Mouse (Mus musculus): ENCODE measurements around the gene Themis2. TPM values are rescaled to one million over a fixed set of nuclear protein-coding genes. Genes with fewer than 3 reads are reported as not detected.
"Not testable (repeated sequence)": the region's sequence is repeated elsewhere in the genome, so short reads cannot be mapped to it uniquely, and the experiment has no call there.

The Themis2 gene
- polyA plus RNA-seq, 1 experiment from 2014 or later, result 2.7 TPM

- H3K4me3 ChIP-seq (ENCODE audit: low read depth, low read length), result no peak overlapping the region
- DNase-seq (ENCODE audit: low spot score) (no peak), ATAC-seq (replicated peaks; ENCODE audit: low FRiP score) (no peak)
- H3K9me3 ChIP-seq (ENCODE audit: control insufficient read depth, low read length), result no peaks in the 10 kb centered on the region
- no peak overlapping the region for H3K9ac ChIP-seq (ENCODE audit: low read depth, low read length)
- H3K27me3 ChIP-seq (replicated peaks; ENCODE audit: control insufficient read depth, insufficient read depth, low read length), result peaks cover 11% of the 10 kb centered on the region
- H3K27ac ChIP-seq (ENCODE audit: low read depth, low read length), result no peak overlapping the region
- 66% methylated on average over 8 of the region's 8 CpGs for WGBS
- no peaks in the 10 kb centered on the region for H3K36me3 ChIP-seq (ENCODE audit: control insufficient read depth, insufficient read depth, low read length)
- H3K4me2 ChIP-seq, result peak overlapping the region; percentile 86; the same call in 1 of the 2 replicates
- peaks cover 10% of the 10 kb centered on the region for H3K4me1 ChIP-seq (replicated peaks; ENCODE audit: control insufficient read depth, insufficient read depth, low read length)
Measured at GRCm38 (mm10) chr4:132794760-132795159, 1.4 kb downstream of the Themis2 start.

- WGBS, result 42% methylated on average over 9 of the region's 9 CpGs
- peaks cover 11% of the 10 kb centered on the region for H3K27me3 ChIP-seq (replicated peaks; ENCODE audit: control insufficient read depth, insufficient read depth, low read length)
- H3K36me3 ChIP-seq (ENCODE audit: control insufficient read depth, insufficient read depth, low read length), result no peaks in the 10 kb centered on the region
- peak overlapping the region; percentile 18; the same call in 1 of the 2 replicates for H3K4me2 ChIP-seq
- H3K9me3 ChIP-seq (ENCODE audit: control insufficient read depth, low read length), result no peaks in the 10 kb centered on the region
- no peak overlapping the region for H3K4me3 ChIP-seq (ENCODE audit: low read depth, low read length)
- no peak overlapping the region for H3K9ac ChIP-seq (ENCODE audit: low read depth, low read length)
- H3K27ac ChIP-seq (ENCODE audit: low read depth, low read length), result no peak overlapping the region
- H3K4me1 ChIP-seq (replicated peaks; ENCODE audit: control insufficient read depth, insufficient read depth, low read length), result peaks cover 10% of the 10 kb centered on the region
- DNase-seq (ENCODE audit: low spot score) (no peak), ATAC-seq (replicated peaks; ENCODE audit: low FRiP score) (no peak)
Measured at GRCm38 (mm10) chr4:132794028-132794427, 2.2 kb downstream of the Themis2 start.

- not testable (repeated sequence) for H3K4me1 ChIP-seq (replicated peaks; ENCODE audit: control insufficient read depth, insufficient read depth, low read length); H3K9ac ChIP-seq (ENCODE audit: low read depth, low read length); H3K9me3 ChIP-seq (ENCODE audit: control insufficient read depth, low read length); H3K4me3 ChIP-seq (ENCODE audit: low read depth, low read length); DNase-seq (ENCODE audit: low spot score); H3K36me3 ChIP-seq (ENCODE audit: control insufficient read depth, insufficient read depth, low read length); H3K27ac ChIP-seq (ENCODE audit: low read depth, low read length); H3K4me2 ChIP-seq; ATAC-seq (replicated peaks; ENCODE audit: low FRiP score)
- WGBS, result 89% methylated on average over 8 of the region's 9 CpGs
- H3K27me3 ChIP-seq (replicated peaks; ENCODE audit: control insufficient read depth, insufficient read depth, low read length), result peaks cover 11% of the 10 kb centered on the region
Measured at GRCm38 (mm10) chr4:132793322-132794004, 2.7 kb downstream of the Themis2 start.

DNA sequence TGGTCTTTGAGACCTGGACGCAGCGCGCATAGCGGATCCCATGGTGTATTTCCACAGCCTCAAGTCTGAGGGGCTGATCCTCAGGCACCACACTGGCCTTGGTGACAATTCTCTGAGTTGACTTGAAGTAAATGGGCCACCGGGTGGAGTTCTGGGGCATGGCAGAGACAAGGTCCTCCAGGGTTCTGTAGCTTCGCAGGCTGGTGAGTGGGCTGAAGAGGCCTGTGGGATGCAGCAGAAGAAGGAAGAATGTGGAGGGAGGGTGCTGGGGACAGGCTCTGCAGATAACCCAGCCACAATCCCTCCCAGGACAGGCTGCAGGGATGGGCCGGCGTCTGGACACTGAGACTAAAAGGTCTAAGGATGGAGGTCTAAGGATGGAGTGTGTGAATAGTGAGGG is 6.5 kb downstream of the Themis2 start:
- Histone ChIP-seq H3K4me3 (ENCODE audit: low read depth, low read length) (no peak overlapping the region), H3K4me1 (replicated peaks; ENCODE audit: control insufficient read depth, insufficient read depth, low read length) (no peaks in the 10 kb centered on the region)
- no peak for ATAC-seq (replicated peaks; ENCODE audit: low FRiP score)

DNA sequence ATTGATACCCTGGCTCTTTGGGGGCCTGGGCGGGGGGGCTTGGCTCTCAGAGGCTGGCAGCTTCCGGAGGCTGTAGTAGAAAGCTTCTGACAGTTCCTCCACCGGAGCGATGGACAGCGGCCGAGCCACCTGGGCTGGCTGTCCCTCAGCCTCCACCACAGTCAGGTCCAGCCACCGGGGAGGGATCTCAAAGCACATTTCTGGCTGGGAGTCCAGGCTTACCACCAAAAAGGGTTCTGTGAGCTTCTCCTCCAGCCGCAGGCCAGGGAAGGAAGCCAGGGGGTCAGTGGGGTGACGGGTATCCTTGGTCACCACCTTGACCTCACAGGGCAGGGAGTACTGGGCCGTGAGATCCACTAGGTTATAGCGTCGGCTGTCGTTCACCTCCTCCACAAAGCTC is 11.0 kb downstream of the Themis2 start:
- no peak overlapping the region for H3K9ac ChIP-seq (ENCODE audit: low read depth, low read length)
- 88% methylated on average over 13 of the region's 13 CpGs for WGBS
- no peaks in the 10 kb centered on the region for H3K27me3 ChIP-seq (replicated peaks; ENCODE audit: control insufficient read depth, insufficient read depth, low read length)
- ATAC-seq (replicated peaks; ENCODE audit: low FRiP score), result no peak
- no peak for DNase-seq (ENCODE audit: low spot score)
- no peaks in the 10 kb centered on the region for H3K36me3 ChIP-seq (ENCODE audit: control insufficient read depth, insufficient read depth, low read length)
- H3K4me2 ChIP-seq, result no peak overlapping the region
- no peaks in the 10 kb centered on the region for H3K9me3 ChIP-seq (ENCODE audit: control insufficient read depth, low read length)
- no peak overlapping the region for H3K4me3 ChIP-seq (ENCODE audit: low read depth, low read length)
- no peak overlapping the region for H3K27ac ChIP-seq (ENCODE audit: low read depth, low read length)
- peaks cover 4% of the 10 kb centered on the region; the same call in 1 of the 2 replicates for H3K4me1 ChIP-seq (replicated peaks; ENCODE audit: control insufficient read depth, insufficient read depth, low read length)

More for the DNA sequence above, 6.5 kb downstream of the Themis2 start:
- no peak overlapping the region for H3K9ac ChIP-seq (ENCODE audit: low read depth, low read length)
- WGBS, result 77% methylated on average over 8 of the region's 8 CpGs
- H3K4me2 ChIP-seq, result no peak overlapping the region
- H3K9me3 ChIP-seq (ENCODE audit: control insufficient read depth, low read length), result no peaks in the 10 kb centered on the region
- H3K36me3 ChIP-seq (ENCODE audit: control insufficient read depth, insufficient read depth, low read length), result no peaks in the 10 kb centered on the region
- no peak for DNase-seq (ENCODE audit: low spot score)
- no peak overlapping the region for H3K27ac ChIP-seq (ENCODE audit: low read depth, low read length)
- no peaks in the 10 kb centered on the region; the same call in none of the 2 replicates for H3K27me3 ChIP-seq (replicated peaks; ENCODE audit: control insufficient read depth, insufficient read depth, low read length)

- no peak overlapping the region for H3K4me2 ChIP-seq
- 79% methylated on average over 2 of the region's 2 CpGs for WGBS
- H3K9ac ChIP-seq (ENCODE audit: low read depth, low read length), result no peak overlapping the region
- DNase-seq (ENCODE audit: low spot score) (no peak), ATAC-seq (replicated peaks; ENCODE audit: low FRiP score) (no peak)
- H3K27ac ChIP-seq (ENCODE audit: low read depth, low read length), result no peak overlapping the region
- H3K9me3 ChIP-seq (ENCODE audit: control insufficient read depth, low read length), result no peaks in the 10 kb centered on the region
- no peak overlapping the region for H3K4me3 ChIP-seq (ENCODE audit: low read depth, low read length)
- H3K27me3 ChIP-seq (replicated peaks; ENCODE audit: control insufficient read depth, insufficient read depth, low read length), result no peaks in the 10 kb centered on the region
- H3K4me1 ChIP-seq (replicated peaks; ENCODE audit: control insufficient read depth, insufficient read depth, low read length), result peaks cover 4% of the 10 kb centered on the region; the same call in 1 of the 2 replicates
- H3K36me3 ChIP-seq (ENCODE audit: control insufficient read depth, insufficient read depth, low read length), result peaks cover 8% of the 10 kb centered on the region
Measured at GRCm38 (mm10) chr4:132783732-132784131, 12.5 kb downstream of the Themis2 start.

DNA sequence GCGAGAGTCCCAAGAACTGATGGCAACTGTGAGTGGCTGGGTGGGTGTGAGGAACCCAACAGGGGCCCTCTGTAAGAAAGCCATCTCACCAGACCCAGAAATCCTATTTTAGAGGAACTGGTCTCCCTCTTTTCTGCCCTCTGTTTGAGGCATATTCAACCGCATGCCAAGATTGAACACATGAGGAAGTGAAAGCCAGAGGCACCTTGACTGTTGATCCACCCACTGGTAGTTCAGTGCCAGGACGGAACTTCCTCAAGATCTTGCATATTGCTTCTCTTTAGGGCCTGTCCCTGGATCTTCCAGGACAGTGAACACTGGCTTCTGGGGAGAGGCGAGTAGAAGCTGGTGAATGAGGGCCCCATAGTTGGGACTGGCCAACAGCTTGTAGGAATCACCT is 15.9 kb downstream of the Themis2 start:
- no peak overlapping the region for H3K27ac ChIP-seq (ENCODE audit: low read depth, low read length)
- H3K4me1 ChIP-seq (replicated peaks; ENCODE audit: control insufficient read depth, insufficient read depth, low read length), result peaks cover 4% of the 10 kb centered on the region; the same call in 1 of the 2 replicates
- H3K9ac ChIP-seq (ENCODE audit: low read depth, low read length), result no peak overlapping the region
- peaks cover 42% of the 10 kb centered on the region for H3K36me3 ChIP-seq (ENCODE audit: control insufficient read depth, insufficient read depth, low read length)
- no peak overlapping the region for H3K4me3 ChIP-seq (ENCODE audit: low read depth, low read length)
- no peak for ATAC-seq (replicated peaks; ENCODE audit: low FRiP score)
- no peak overlapping the region for H3K4me2 ChIP-seq
- no peak for DNase-seq (ENCODE audit: low spot score)
- 82% methylated on average over 4 of the region's 4 CpGs for WGBS
- no peaks in the 10 kb centered on the region for H3K9me3 ChIP-seq (ENCODE audit: control insufficient read depth, low read length)
- H3K27me3 ChIP-seq (replicated peaks; ENCODE audit: control insufficient read depth, insufficient read depth, low read length), result no peaks in the 10 kb centered on the region

DNA sequence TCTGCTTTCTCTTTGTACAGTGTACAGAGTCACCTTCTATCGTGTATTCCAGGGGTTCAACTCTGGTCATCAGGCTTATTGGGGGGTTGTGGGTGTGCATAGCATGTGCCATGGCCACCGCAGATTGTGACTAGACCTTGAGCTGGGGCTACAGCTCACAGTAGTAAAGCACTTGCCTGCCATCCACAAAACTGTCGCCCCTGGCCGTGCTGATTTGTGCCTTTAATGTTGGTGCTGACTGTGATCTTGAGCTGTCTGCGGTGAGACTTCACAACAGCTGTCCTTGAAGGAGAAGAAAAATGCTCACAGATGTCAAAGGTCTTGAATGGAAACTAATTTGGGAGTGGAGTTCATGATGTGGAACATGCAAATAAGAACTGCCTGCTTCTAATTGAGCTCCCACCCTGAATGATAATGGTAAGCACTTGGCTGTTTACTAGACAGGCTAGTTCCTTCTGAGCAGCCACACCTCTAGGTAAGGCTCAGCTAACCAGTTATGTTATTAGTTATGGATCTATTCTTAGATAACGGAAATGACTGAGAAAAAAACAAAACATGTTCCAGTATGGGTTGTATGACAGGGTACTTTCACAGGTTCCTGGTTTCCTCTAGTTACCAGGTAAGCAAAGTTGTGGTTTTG is 17.5 kb downstream of the Themis2 start:
- H3K4me2 ChIP-seq, result no peak overlapping the region
- 91% methylated on average over 6 of the region's 6 CpGs for WGBS

GRCm38 (mm10) chr4:132776764-132777163 is 19.4 kb downstream of the Themis2 start:
- WGBS, result 84% methylated on average over 5 of the region's 5 CpGs
- DNase-seq (ENCODE audit: low spot score), result no peak

More for the DNA sequence above, 17.5 kb downstream of the Themis2 start:
- Histone ChIP-seq H3K27ac (ENCODE audit: low read depth, low read length) (no peak overlapping the region), H3K36me3 (ENCODE audit: control insufficient read depth, insufficient read depth, low read length) (peaks cover 56% of the 10 kb centered on the region), H3K9ac (ENCODE audit: low read depth, low read length) (no peak overlapping the region), H3K4me1 (replicated peaks; ENCODE audit: control insufficient read depth, insufficient read depth, low read length) (no peaks in the 10 kb centered on the region), H3K4me3 (ENCODE audit: low read depth, low read length) (no peak overlapping the region), H3K27me3 (replicated peaks; ENCODE audit: control insufficient read depth, insufficient read depth, low read length) (no peaks in the 10 kb centered on the region), H3K9me3 (ENCODE audit: control insufficient read depth, low read length) (no peaks in the 10 kb centered on the region)
- DNase-seq (ENCODE audit: low spot score), result no peak
- ATAC-seq (replicated peaks; ENCODE audit: low FRiP score), result no peak

More at GRCm38 (mm10) chr4:132776764-132777163, 19.4 kb downstream of the Themis2 start:
- Histone ChIP-seq H3K9ac (ENCODE audit: low read depth, low read length) (no peak overlapping the region), H3K4me3 (ENCODE audit: low read depth, low read length) (no peak overlapping the region), H3K9me3 (ENCODE audit: control insufficient read depth, low read length) (no peaks in the 10 kb centered on the region), H3K36me3 (ENCODE audit: control insufficient read depth, insufficient read depth, low read length) (peaks cover 71% of the 10 kb centered on the region), H3K4me1 (replicated peaks; ENCODE audit: control insufficient read depth, insufficient read depth, low read length) (no peaks in the 10 kb centered on the region), H3K27me3 (replicated peaks; ENCODE audit: control insufficient read depth, insufficient read depth, low read length) (no peaks in the 10 kb centered on the region), H3K4me2 (no peak overlapping the region), H3K27ac (ENCODE audit: low read depth, low read length) (no peak overlapping the region)
- ATAC-seq (replicated peaks; ENCODE audit: low FRiP score), result no peak
